29 mouse cellular contexts compared by ENCODE assay signal in the genomic region with DNA sequence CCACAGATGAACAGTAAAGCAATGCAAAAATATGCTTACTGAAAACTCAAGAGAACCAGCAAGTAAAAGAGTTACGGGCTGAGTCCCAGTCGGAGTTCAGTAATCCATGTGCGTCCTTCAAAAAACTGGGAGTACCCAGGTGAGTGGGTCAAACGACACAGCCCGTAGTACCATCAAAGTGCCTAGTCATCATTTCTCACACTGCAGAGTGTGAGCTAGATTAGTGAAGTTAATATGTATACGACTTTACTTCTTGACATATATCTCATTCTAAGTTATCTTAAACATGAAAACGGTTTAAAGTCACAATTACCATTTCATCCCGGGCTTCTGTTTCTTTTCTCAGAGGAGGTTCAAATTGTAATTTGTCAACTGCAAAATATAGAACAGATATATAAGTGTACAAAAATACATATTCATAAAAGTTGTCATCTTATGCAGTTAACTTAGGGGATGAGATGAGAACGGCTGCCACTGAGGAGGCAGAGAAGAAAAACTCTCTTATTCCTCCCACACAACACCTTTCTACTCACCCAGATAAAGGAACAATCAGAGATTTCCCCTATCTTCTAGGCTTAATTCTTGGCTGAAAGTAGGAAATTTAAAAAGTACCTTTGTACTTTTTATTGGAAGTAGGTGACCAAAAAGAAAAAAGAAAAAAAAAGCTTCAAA. TPM values are rescaled to one million over a fixed set of nuclear protein-coding genes. Genes with fewer than 3 reads are reported as not detected.
"Had no signal": no experiment of that assay in that cellular context is flagged by ENCODE, and none has a peak within 500 bp of the region (broad histone marks: within the 10 kb centered on the region; RNA-seq: fewer than 3 reads in every experiment).

No protein-coding gene starts in this region.

- H3K9ac ChIP-seq: heart, embryonic 12.5 days; hindbrain, embryonic 12.5 days; hindbrain, embryonic 14.5 days; intestine, embryonic 15.5 days; limb, embryonic 13.5 days; limb, embryonic 15.5 days; liver, embryonic 13.5 days; liver, embryonic 15.5 days had no signal

- DNase-seq: gastrocnemius, adult 2 months; gastrocnemius, postnatal 10 days; gastrocnemius, postnatal 25 days; heart, adult 18-20 months; heart, postnatal 10 days; heart, postnatal 4 days; kidney, adult 18-20 months; kidney, adult 8-10 months; kidney, postnatal 10 days; kidney, postnatal 25 days; kidney, postnatal 4 days; layer of hippocampus, postnatal 36 days; left cerebral cortex, postnatal 4 days; liver, embryonic 13.5 days; lung, adult 18-20 months had no signal

- H3K4me2 ChIP-seq: heart, embryonic 12.5 days; hindbrain, embryonic 12.5 days; hindbrain, embryonic 14.5 days; intestine, embryonic 15.5 days; limb, embryonic 13.5 days; limb, embryonic 15.5 days; liver, embryonic 13.5 days; liver, embryonic 15.5 days had no signal

- ATAC-seq: hindbrain, embryonic 16.5 days; inflammation-experienced regulatory T-cells, adult 6 months; intestine, embryonic 15.5 days; intestine, postnatal 0 days had no signal

- H3K27ac ChIP-seq: gastrocnemius, adult 2 months; heart, embryonic 10.5 days; hindbrain, embryonic 10.5 days; hindbrain, embryonic 12.5 days; hindbrain, embryonic 14.5 days; intestine, embryonic 15.5 days; layer of hippocampus, adult 2 months; limb, embryonic 13.5 days; limb, embryonic 15.5 days; liver, embryonic 13.5 days; liver, embryonic 15.5 days had no signal

- H3K4me1 ChIP-seq: hindbrain, embryonic 12.5 days; intestine, embryonic 15.5 days; limb, embryonic 13.5 days; limb, embryonic 15.5 days; liver, embryonic 13.5 days; liver, embryonic 15.5 days had no signal

- H3K9me3 ChIP-seq: heart, embryonic 10.5 days; heart, embryonic 12.5 days; hindbrain, embryonic 10.5 days; hindbrain, embryonic 12.5 days; intestine, embryonic 15.5 days; limb, embryonic 13.5 days; limb, embryonic 15.5 days; liver, embryonic 13.5 days; liver, embryonic 15.5 days had no signal

- H3K27me3 ChIP-seq: heart, embryonic 12.5 days; hindbrain, embryonic 12.5 days; intestine, embryonic 15.5 days; limb, embryonic 13.5 days; limb, embryonic 15.5 days; liver, embryonic 13.5 days; liver, embryonic 15.5 days had no signal

- H3K4me3 ChIP-seq: gastrocnemius, adult 2 months; heart, embryonic 10.5 days; heart, embryonic 12.5 days; hindbrain, embryonic 10.5 days; hindbrain, embryonic 12.5 days; intestine, embryonic 15.5 days; layer of hippocampus, adult 2 months; limb, embryonic 13.5 days; limb, embryonic 15.5 days; liver, embryonic 13.5 days; liver, embryonic 15.5 days had no signal

RNA-seq across cellular contexts. Expression of a gene that starts 40.3 kb away (rescaled TPM):
- total RNA-seq: granulocyte monocyte progenitor cell, adult 5-6 weeks had no signal
- polyA plus RNA-seq: inflammation-experienced regulatory T-cells, adult 6 months had no signal
